Mouse (Mus musculus): ENCODE data around the gene Tmem106b. TPM values are rescaled to one million over a fixed set of nuclear protein-coding genes. Genes with fewer than 3 reads are reported as not detected.

Gene Tmem106b
- polyA plus RNA-seq (2014; fragmentation: Illumina TruSeq; extraction: RNeasy Lipid Tissue Mini Kit (QIAGEN cat#74804); ENCODE audit: low read depth, low replicate concordance): 173 TPM

DNA sequence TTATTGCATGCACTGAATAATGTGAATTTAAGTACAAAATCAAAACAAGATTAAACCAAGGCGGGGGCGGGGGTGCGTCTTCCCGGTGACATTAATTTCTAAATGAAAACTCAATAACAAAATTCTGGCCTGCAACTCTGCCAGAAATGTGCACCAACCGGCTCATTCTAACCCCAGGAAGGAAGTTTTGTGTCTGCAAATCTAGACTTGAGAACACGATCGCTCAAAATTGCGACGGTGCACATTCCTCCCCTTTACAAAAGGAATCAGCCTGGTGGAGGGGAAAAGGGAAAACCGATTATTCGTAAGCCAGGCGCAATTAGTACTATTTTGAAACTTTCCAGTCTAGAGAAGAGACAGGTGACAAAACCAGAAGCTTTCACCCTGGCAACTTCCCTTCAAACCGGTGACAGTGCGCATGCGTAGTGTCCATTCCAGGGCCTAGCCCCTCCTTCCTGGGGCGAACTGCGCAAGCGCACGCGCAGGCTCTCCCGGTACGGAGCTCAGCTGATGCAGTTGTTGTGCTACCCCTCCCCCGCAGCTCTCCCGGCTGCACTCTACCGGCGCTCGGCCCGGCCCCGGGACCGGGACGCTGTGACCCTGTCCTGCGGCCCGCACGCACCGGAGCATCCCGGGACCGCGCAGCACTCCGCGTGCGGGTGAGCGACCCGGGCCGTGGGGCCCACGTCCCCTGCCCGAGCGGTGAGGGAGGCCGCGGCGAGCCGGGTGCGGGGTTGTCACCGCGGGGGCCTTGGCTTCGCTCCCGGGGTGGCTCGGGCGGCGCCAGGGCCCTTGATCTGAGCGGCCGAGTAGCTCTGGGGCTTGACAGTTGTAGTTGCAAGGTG lies at the start of gene Tmem106b:
Tmem106b (plus strand) TSS at position 458 of the 845 bp plus-strand sequence.

Other genes with a start within 250 kb of the Tmem106b start
- gene Vwde, start 155.2 kb downstream of the Tmem106b start, polyA plus RNA-seq (2014; fragmentation: Illumina TruSeq; extraction: RNeasy Lipid Tissue Mini Kit (QIAGEN cat#74804); ENCODE audit: low read depth, low replicate concordance): not detected